Mouse (Mus musculus) midbrain, embryonic 10.5 days (tissue): ENCODE measurements around the gene Sh3pxd2b. TPM values are rescaled to one million over a fixed set of nuclear protein-coding genes. Genes with fewer than 3 reads are reported as not detected.
A peak's percentile ranks its signal among the peaks of the same experiment; 100 is the strongest.
"Not testable (repeated sequence)": the region's sequence is repeated elsewhere in the genome, so short reads cannot be mapped to it uniquely, and the experiment has no call there.

Experiments used
- DNase-seq: peaks from one replicate; pipeline ENCODE4 v3.0.0-alpha.2; 2017; ENCODE audit warnings: low spot score
- H3K27ac ChIP-seq: fragments of 300-500 bp; sonication (generic); replicated peaks from 2 replicates; pipeline ENCODE4 v1.5.1; 2016; ENCODE audit warnings: mild to moderate bottlenecking
- H3K27me3 ChIP-seq: fragments of 300-500 bp; sonication (generic); 2 replicates; pipeline ENCODE4 v1.6.1; 2016; ENCODE audit warnings: low read depth, mild to moderate bottlenecking; ENCODE audit not compliant: poor library complexity, severe bottlenecking
- H3K36me3 ChIP-seq: fragments of 300-500 bp; sonication (generic); 2 replicates; pipeline ENCODE4 v1.6.1; 2016; ENCODE audit warnings: mild to moderate bottlenecking, moderate library complexity
- H3K4me1 ChIP-seq: fragments of 300-500 bp; sonication (generic); 2 replicates; pipeline ENCODE4 v1.6.1; 2016
- H3K4me3 ChIP-seq: fragments of 300-500 bp; sonication (generic); 2 replicates; pipeline ENCODE4 v1.5.1; 2016; ENCODE audit warnings: mild to moderate bottlenecking, moderate library complexity
- H3K9me3 ChIP-seq: fragments of 300-500 bp; sonication (generic); replicated peaks from 2 replicates; pipeline ENCODE4 v1.6.1; 2016; ENCODE audit warnings: mild to moderate bottlenecking
- WGBS: fragments of 180-500 bp; shearing (Covaris S2); methylation state at CpG from one replicate; pipeline ENCODE4 v1.1.7; 2016; 5-methylcytosine and 5-hydroxymethylcytosine counted together
- polyA plus RNA-seq: library from polyadenylated mRNA; unstranded; fragments of >200 nt; fragmentation: Nextera tagmentation; extraction: Ambion mirVana; gene quantifications from 2 replicates; pipeline ENCODE4 v1.2.1, GENCODE M21; 2016

Sh3pxd2b gene
- polyA plus RNA-seq: 25.7 and 32.7 TPM in 2 replicates

GRCm38 (mm10) chr11:32347607-32348432, at the start of gene Sh3pxd2b:
Sh3pxd2b (plus strand) TSS chr11:32347820.
- under 1% methylated on average over 85 of the region's 86 CpGs for WGBS
- H3K4me1 ChIP-seq: peaks cover 43% of the 10 kb centered on the region

GRCm38 (mm10) chr11:32297866-32298531, 49.6 kb upstream of the Sh3pxd2b start:
- no peak for DNase-seq

More at GRCm38 (mm10) chr11:32347607-32348432, at the start of gene Sh3pxd2b:
- H3K27me3 ChIP-seq: 0 out of 2 replicates have a peak, but pooled peaks cover 5% of the 10 kb centered on the region
- peaks cover 33% of the 10 kb centered on the region for H3K36me3 ChIP-seq
- H3K9me3 ChIP-seq: no peaks in the 10 kb centered on the region
- H3K4me3 ChIP-seq: peak within 1 kb of the TSS; percentile 97
- peak; percentile 78 for DNase-seq
- H3K27ac ChIP-seq: peak within 1 kb of the TSS; percentile 99

GRCm38 (mm10) chr11:32298532-32298918, 49.1 kb upstream of the Sh3pxd2b start:
- Histone ChIP-seq H3K36me3 (no peaks in the 10 kb centered on the region), H3K27me3 (peaks cover 27% of the 10 kb centered on the region), H3K9me3 (no peaks in the 10 kb centered on the region), H3K4me1 (0 out of 2 replicates have a peak, but pooled peaks cover 2% of the 10 kb centered on the region), H3K27ac (no peak overlapping the region), H3K4me3 (no peak overlapping the region)
- DNase-seq: no peak
- 96% methylated on average over 2 of the region's 2 CpGs for WGBS

More at GRCm38 (mm10) chr11:32297866-32298531, 49.6 kb upstream of the Sh3pxd2b start:
- 0 out of 2 replicates have a peak, but pooled peaks cover 2% of the 10 kb centered on the region for H3K4me1 ChIP-seq
- H3K36me3 ChIP-seq: no peaks in the 10 kb centered on the region
- no peak overlapping the region for H3K4me3 ChIP-seq
- H3K9me3 ChIP-seq: no peaks in the 10 kb centered on the region
- WGBS: 86% methylated on average over 1 of the region's 1 CpGs
- H3K27ac ChIP-seq: no peak overlapping the region
- H3K27me3 ChIP-seq: peaks cover 27% of the 10 kb centered on the region

- 8% methylated on average over 16 of the region's 16 CpGs for WGBS
- peaks cover 27% of the 10 kb centered on the region for H3K27me3 ChIP-seq
Measured at GRCm38 (mm10) chr11:32299865-32300264, 47.8 kb upstream of the Sh3pxd2b start, which contains the start of gene Hbq1a. Hbq1a (plus strand) TSS chr11:32300069.

GRCm38 (mm10) chr11:32300279-32301267, 47.0 kb upstream of the Sh3pxd2b start:
- Histone ChIP-seq H3K4me1 (0 out of 2 replicates have a peak, but pooled peaks cover 2% of the 10 kb centered on the region), H3K4me3 (peak overlapping the region; percentile 43), H3K36me3 (no peaks in the 10 kb centered on the region), H3K27me3 (peaks cover 27% of the 10 kb centered on the region), H3K9me3 (no peaks in the 10 kb centered on the region), H3K27ac (no peak overlapping the region)
- DNase-seq: no peak
- WGBS: 51% methylated on average over 16 of the region's 17 CpGs

More at GRCm38 (mm10) chr11:32299865-32300264, 47.8 kb upstream of the Sh3pxd2b start, which contains the start of gene Hbq1a:
- peak within 1 kb of the TSS; percentile 43 for H3K4me3 ChIP-seq
- H3K4me1 ChIP-seq, H3K9me3 ChIP-seq, H3K27ac ChIP-seq, H3K36me3 ChIP-seq: not testable (repeated sequence)
- DNase-seq: peak; percentile 52

- Histone ChIP-seq H3K27ac (no peak overlapping the region), H3K27me3 (peaks cover 27% of the 10 kb centered on the region), H3K4me3 (no peak overlapping the region), H3K36me3 (no peaks in the 10 kb centered on the region), H3K4me1 (0 out of 2 replicates have a peak, but pooled peaks cover 2% of the 10 kb centered on the region), H3K9me3 (no peaks in the 10 kb centered on the region)
- no peak for DNase-seq
- WGBS: 78% methylated on average over 1 of the region's 1 CpGs
Measured at GRCm38 (mm10) chr11:32301506-32301905, 46.1 kb upstream of the Sh3pxd2b start.

- H3K27ac ChIP-seq: no peak overlapping the region
- WGBS: 43% methylated on average over 2 of the region's 2 CpGs
- no peaks in the 10 kb centered on the region for H3K36me3 ChIP-seq
- no peak overlapping the region for H3K4me3 ChIP-seq
- no peaks in the 10 kb centered on the region for H3K9me3 ChIP-seq
- no peak for DNase-seq
- peaks cover 21% of the 10 kb centered on the region for H3K27me3 ChIP-seq
- peaks cover 5% of the 10 kb centered on the region for H3K4me1 ChIP-seq
Measured at GRCm38 (mm10) chr11:32302824-32303419, 44.7 kb upstream of the Sh3pxd2b start.

GRCm38 (mm10) chr11:32303455-32303854, 44.2 kb upstream of the Sh3pxd2b start:
- no peak overlapping the region for H3K4me3 ChIP-seq
- H3K9me3 ChIP-seq: no peaks in the 10 kb centered on the region
- H3K27me3 ChIP-seq: peaks cover 18% of the 10 kb centered on the region
- no peak overlapping the region for H3K27ac ChIP-seq
- H3K36me3 ChIP-seq: no peaks in the 10 kb centered on the region
- DNase-seq: no peak
- H3K4me1 ChIP-seq: peaks cover 10% of the 10 kb centered on the region
- WGBS: 80% methylated on average over 1 of the region's 1 CpGs

- Histone ChIP-seq H3K9me3 (no peaks in the 10 kb centered on the region), H3K27ac (no peak overlapping the region), H3K4me3 (no peak overlapping the region), H3K36me3 (no peaks in the 10 kb centered on the region), H3K4me1 (peaks cover 20% of the 10 kb centered on the region), H3K27me3 (no peaks in the 10 kb centered on the region; the same call in 1 of the 2 replicates)
- 80% methylated on average over 1 of the region's 1 CpGs for WGBS
- no peak for DNase-seq
Measured at GRCm38 (mm10) chr11:32307006-32307405, 40.6 kb upstream of the Sh3pxd2b start.

- no peaks in the 10 kb centered on the region for H3K36me3 ChIP-seq
- no peaks in the 10 kb centered on the region for H3K27me3 ChIP-seq
- no peak for DNase-seq
- no peaks in the 10 kb centered on the region for H3K9me3 ChIP-seq
- no peak overlapping the region for H3K27ac ChIP-seq
- H3K4me1 ChIP-seq: peaks cover 20% of the 10 kb centered on the region
- no peak overlapping the region for H3K4me3 ChIP-seq
- WGBS: 45% methylated on average over 4 of the region's 4 CpGs
Measured at GRCm38 (mm10) chr11:32309446-32309845, 38.2 kb upstream of the Sh3pxd2b start.

DNA sequence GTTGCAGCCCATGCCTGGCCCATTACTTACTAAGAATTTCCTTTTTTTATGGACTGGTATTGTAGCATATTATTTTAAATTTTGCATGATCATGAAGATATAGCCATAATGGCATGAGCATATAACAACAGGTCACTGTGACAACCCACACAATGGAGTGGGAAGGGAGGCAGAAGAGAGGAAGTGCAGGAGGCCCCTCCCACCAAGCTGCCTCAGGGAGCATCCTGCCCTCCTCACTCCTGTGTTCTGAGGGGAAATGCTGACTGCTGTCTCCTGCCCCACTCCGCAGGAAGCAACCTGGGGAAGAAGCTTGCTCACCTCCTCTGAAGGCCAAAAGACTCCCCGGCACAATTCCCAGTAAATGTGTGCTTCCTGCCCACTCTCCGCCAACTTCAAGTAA, 37.7 kb upstream of the Sh3pxd2b start:
- WGBS: 74% methylated on average over 3 of the region's 3 CpGs
- no peak for DNase-seq
- Histone ChIP-seq H3K9me3 (no peaks in the 10 kb centered on the region), H3K36me3 (no peaks in the 10 kb centered on the region), H3K27ac (no peak overlapping the region), H3K27me3 (no peaks in the 10 kb centered on the region), H3K4me3 (no peak overlapping the region), H3K4me1 (peaks cover 20% of the 10 kb centered on the region)
